Mouse (Mus musculus): ENCODE data around the gene Myo1d. TPM values are rescaled to one million over a fixed set of nuclear protein-coding genes. Genes with fewer than 3 reads are reported as not detected.

Gene Myo1d
- 8.9 and 11.5 TPM in 2 replicates for polyA plus RNA-seq (2012; rRNA removed)

DNA sequence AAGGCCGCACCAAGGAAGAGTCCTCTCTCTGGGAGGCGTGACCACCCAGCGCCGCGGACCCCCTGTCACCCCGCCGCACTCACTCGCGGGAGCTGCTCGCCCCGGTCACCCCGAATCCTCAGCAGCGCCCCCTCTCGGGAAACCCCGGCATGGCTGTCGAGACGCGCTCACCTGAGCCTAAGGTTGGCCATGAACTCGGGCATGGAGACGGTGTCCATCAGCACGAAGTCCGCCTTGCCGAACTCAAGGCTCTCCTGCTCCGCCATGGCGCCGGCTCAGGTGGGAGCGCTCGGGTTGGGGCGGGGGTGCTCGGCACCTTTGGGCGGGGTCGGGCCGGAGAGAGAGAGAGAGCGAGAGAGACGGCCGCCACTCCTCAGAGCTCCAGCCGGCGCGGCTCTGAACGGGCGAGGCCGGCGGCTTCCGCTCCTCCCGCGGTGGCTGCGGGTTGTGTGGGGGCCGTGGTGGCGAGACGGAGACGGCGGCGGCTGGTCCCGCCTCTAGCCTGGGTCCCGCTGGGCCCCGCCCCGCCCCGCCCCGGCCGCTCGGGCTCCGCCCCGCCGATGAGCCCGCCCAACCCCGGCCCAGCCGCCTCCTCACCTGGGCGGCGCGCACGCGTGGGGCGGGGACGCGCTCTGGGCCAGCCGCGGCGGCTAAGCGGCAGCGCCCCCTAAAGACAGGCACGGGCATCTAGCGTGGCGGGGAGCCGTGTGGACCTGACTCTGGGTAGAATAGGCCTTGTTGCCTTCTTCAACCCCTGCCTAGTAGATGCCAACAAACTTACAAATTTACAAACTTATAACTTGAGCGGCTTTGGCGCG is at the start of gene Myo1d:
Myo1d (minus strand) TSS at position 499 of the 818 bp plus-strand sequence.
- no peaks in the 10 kb centered on the region for H3K4me1 ChIP-seq (ENCODE audit: control insufficient read depth, insufficient read depth, low read length)
- TF ChIP-seq CTCF (IDR thresholded peaks at IDR 0.05; ENCODE audit: extremely low read depth, insufficient read depth, low read length) (peak; percentile 61), POLR2A (IDR thresholded peaks at IDR 0.05; ENCODE audit: extremely low read depth, insufficient read depth, low read length) (peak; percentile 35; the same call in 1 of the 2 replicates)
- H3K27ac ChIP-seq (ENCODE audit: insufficient read depth, low read length): 0 out of 2 replicates have a peak within 1 kb of the TSS, but pooled peaks have one; percentile 18
- peak within 1 kb of the TSS; percentile 80 for H3K4me3 ChIP-seq (ENCODE audit: insufficient read depth, low read length)

GRCm38 (mm10) chr11:80821794-80822193 is 42.0 kb upstream of the Myo1d start:
- Histone ChIP-seq H3K4me1 (ENCODE audit: control insufficient read depth, insufficient read depth, low read length) (no peaks in the 10 kb centered on the region), H3K4me3 (ENCODE audit: insufficient read depth, low read length) (no peak overlapping the region), H3K27ac (ENCODE audit: insufficient read depth, low read length) (no peak overlapping the region)
- no peak for TF ChIP-seq POLR2A (IDR thresholded peaks at IDR 0.05; ENCODE audit: extremely low read depth, insufficient read depth, low read length)
- TF ChIP-seq CTCF (IDR thresholded peaks at IDR 0.05; ENCODE audit: extremely low read depth, insufficient read depth, low read length): no peak

DNA sequence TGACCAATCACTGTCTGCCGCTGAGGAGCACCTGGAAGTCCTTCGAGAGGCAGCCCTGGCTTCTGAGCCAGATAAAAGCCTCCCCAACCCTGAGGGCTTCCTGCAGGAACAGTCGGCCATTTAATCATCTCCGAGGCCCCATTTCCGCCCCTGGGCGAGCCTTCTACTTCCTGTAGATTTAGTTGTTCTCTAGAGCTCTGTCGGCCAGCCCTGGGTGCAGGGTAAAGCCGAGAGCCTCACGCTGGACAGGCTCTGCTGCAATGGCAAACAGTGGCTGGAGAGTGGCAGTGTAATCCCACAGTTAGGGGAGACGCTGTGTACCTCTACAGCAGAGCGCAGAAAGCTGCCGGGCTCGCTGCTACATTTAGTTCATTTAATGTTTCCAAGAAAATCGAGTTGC is 41.5 kb upstream of the Myo1d start:
- H3K4me1 ChIP-seq (ENCODE audit: control insufficient read depth, insufficient read depth, low read length): no peaks in the 10 kb centered on the region
- no peak overlapping the region for H3K4me3 ChIP-seq (ENCODE audit: insufficient read depth, low read length)
- H3K27ac ChIP-seq (ENCODE audit: insufficient read depth, low read length): no peak overlapping the region
- TF ChIP-seq POLR2A (IDR thresholded peaks at IDR 0.05; ENCODE audit: extremely low read depth, insufficient read depth, low read length) (no peak), CTCF (IDR thresholded peaks at IDR 0.05; ENCODE audit: extremely low read depth, insufficient read depth, low read length) (peak; percentile 64)

- TF ChIP-seq CTCF (IDR thresholded peaks at IDR 0.05; ENCODE audit: extremely low read depth, insufficient read depth, low read length): no peak
- no peak for TF ChIP-seq POLR2A (IDR thresholded peaks at IDR 0.05; ENCODE audit: extremely low read depth, insufficient read depth, low read length)
- no peak overlapping the region for H3K27ac ChIP-seq (ENCODE audit: insufficient read depth, low read length)
- H3K4me3 ChIP-seq (ENCODE audit: insufficient read depth, low read length): no peak overlapping the region
- H3K4me1 ChIP-seq (ENCODE audit: control insufficient read depth, insufficient read depth, low read length): 0 out of 2 replicates have a peak, but pooled peaks cover 1% of the 10 kb centered on the region
Observed at GRCm38 (mm10) chr11:80820085-80820484, 40.3 kb upstream of the Myo1d start.

DNA sequence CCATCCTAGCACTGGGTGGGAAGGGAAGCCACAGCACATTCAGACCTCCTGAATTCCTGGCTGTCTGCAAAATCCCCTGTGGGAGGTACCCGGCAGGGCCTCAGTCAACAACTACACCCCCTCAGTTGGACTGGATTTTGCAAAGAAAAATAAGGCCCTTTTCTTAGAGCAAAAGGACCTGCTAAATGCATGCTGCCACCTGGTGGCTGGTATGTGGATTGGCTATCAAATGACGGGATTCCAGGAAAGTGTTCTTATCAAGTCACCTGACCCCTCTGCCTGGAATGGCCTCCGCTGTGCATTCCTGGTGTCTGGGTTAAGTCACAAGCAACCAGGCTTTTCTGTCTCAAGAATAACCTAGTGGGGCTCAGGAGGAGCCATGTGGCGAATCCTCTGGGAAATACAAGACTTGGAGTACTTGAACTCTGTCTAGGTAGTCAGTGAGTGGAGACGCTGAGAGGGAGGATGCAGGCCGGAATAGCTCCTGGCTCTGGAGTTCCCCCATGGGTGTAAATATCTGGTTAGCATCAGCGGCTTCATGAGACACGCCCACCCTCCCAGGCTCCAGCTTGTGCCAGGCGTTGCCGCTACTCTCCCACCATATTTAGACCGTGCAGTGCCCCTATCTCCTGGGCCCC is 38.4 kb upstream of the Myo1d start:
- H3K4me3 ChIP-seq (ENCODE audit: insufficient read depth, low read length): no peak overlapping the region
- peak; percentile 80 for TF ChIP-seq CTCF (IDR thresholded peaks at IDR 0.05; ENCODE audit: extremely low read depth, insufficient read depth, low read length)
- no peak for TF ChIP-seq POLR2A (IDR thresholded peaks at IDR 0.05; ENCODE audit: extremely low read depth, insufficient read depth, low read length)
- 0 out of 2 replicates have a peak, but pooled peaks cover 1% of the 10 kb centered on the region for H3K4me1 ChIP-seq (ENCODE audit: control insufficient read depth, insufficient read depth, low read length)
- no peak overlapping the region for H3K27ac ChIP-seq (ENCODE audit: insufficient read depth, low read length)

- Histone ChIP-seq H3K4me3 (ENCODE audit: insufficient read depth, low read length) (no peak overlapping the region), H3K4me1 (ENCODE audit: control insufficient read depth, insufficient read depth, low read length) (0 out of 2 replicates have a peak, but pooled peaks cover 1% of the 10 kb centered on the region), H3K27ac (ENCODE audit: insufficient read depth, low read length) (no peak overlapping the region)
- TF ChIP-seq POLR2A (IDR thresholded peaks at IDR 0.05; ENCODE audit: extremely low read depth, insufficient read depth, low read length) (no peak), CTCF (IDR thresholded peaks at IDR 0.05; ENCODE audit: extremely low read depth, insufficient read depth, low read length) (no peak)
Observed at GRCm38 (mm10) chr11:80815354-80815753, 35.5 kb upstream of the Myo1d start.

- Histone ChIP-seq H3K27ac (ENCODE audit: insufficient read depth, low read length) (no peak overlapping the region), H3K4me1 (ENCODE audit: control insufficient read depth, insufficient read depth, low read length) (0 out of 2 replicates have a peak, but pooled peaks cover 1% of the 10 kb centered on the region), H3K4me3 (ENCODE audit: insufficient read depth, low read length) (peak overlapping the region; percentile 42)
- TF ChIP-seq CTCF (IDR thresholded peaks at IDR 0.05; ENCODE audit: extremely low read depth, insufficient read depth, low read length) (no peak), POLR2A (IDR thresholded peaks at IDR 0.05; ENCODE audit: extremely low read depth, insufficient read depth, low read length) (no peak)
Observed at GRCm38 (mm10) chr11:80811156-80811555, 31.3 kb upstream of the Myo1d start.

DNA sequence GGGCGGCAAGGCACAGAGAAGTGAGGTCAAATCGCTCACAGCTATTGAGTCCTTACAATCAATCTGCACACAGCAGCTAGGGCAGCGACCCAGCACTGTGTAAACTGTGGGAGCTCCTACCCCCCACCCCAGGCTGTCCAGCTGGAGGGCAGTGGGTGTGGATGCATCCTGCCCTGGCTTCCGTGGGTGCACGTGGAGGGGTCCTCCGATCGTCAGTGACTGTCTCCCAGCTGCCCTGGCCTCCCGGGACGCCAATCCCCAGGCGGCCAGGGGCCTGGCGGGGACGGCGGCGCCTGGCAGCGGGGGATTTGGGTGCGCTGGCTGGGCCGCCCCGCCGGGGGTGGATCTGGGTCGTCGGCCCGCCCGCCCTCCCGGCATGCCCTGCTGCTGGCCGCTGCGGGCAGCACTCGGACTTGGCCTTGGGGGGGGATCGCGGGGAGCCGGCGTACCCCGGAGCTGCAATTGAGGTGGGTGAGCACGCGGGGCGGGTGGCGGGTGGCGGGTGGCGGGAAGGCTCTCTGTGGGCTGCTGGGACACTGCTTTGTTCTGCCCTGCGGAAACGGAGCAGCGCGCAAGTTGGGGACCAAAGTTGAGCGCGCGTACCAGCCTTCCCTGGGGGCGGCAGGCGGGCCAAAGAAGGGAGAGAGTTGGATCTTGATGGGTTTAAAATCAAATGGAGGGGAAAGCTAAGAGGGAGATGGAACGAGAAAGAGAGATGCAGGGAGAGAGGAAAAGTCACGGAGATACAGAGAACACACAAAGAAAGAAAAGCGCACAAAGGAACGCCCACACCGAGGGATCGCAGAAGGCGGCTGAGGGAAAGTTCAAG is 30.4 kb upstream of the Myo1d start, which contains the start of gene Tmem98:
Tmem98 (plus strand) TSS at position 183 of the 829 bp plus-strand sequence.
- H3K4me1 ChIP-seq (ENCODE audit: control insufficient read depth, insufficient read depth, low read length): no peaks in the 10 kb centered on the region
- peak within 1 kb of the TSS; percentile 42 for H3K4me3 ChIP-seq (ENCODE audit: insufficient read depth, low read length)
- peak within 1 kb of the TSS; percentile 82 for H3K27ac ChIP-seq (ENCODE audit: insufficient read depth, low read length)
- no peak for TF ChIP-seq CTCF (IDR thresholded peaks at IDR 0.05; ENCODE audit: extremely low read depth, insufficient read depth, low read length)
- no peak for TF ChIP-seq POLR2A (IDR thresholded peaks at IDR 0.05; ENCODE audit: extremely low read depth, insufficient read depth, low read length)

GRCm38 (mm10) chr11:80809666-80809992 is 29.8 kb upstream of the Myo1d start:
- TF ChIP-seq CTCF (IDR thresholded peaks at IDR 0.05; ENCODE audit: extremely low read depth, insufficient read depth, low read length) (no peak), POLR2A (IDR thresholded peaks at IDR 0.05; ENCODE audit: extremely low read depth, insufficient read depth, low read length) (no peak)
- H3K4me1 ChIP-seq (ENCODE audit: control insufficient read depth, insufficient read depth, low read length): no peaks in the 10 kb centered on the region
- peak overlapping the region; percentile 42; the same call in 1 of the 2 replicates for H3K4me3 ChIP-seq (ENCODE audit: insufficient read depth, low read length)
- H3K27ac ChIP-seq (ENCODE audit: insufficient read depth, low read length): peak overlapping the region; percentile 82
